Mouse (Mus musculus) embryonic stem cell, embryonic (primary cell): Measurements from ENCODE around the gene Ints13.

Source experiments
- CTCF ChIA-PET, 4 experiments: fragments of 300-600 bp in 2 of 4; fragments of 350-600 bp in 2 of 4; sonication (Branson Sonifier 250); formaldehyde crosslinking; loops; one replicate each; lab custom pipeline; 2022; ENCODE audit warnings: inconsistent platforms in 2 of 4; lab: Charles Lee
- POLR2A ChIA-PET, 4 experiments: fragments of 300-600 bp in 2 of 4; fragments of 350-600 bp in 2 of 4; sonication (Branson Sonifier 250); formaldehyde crosslinking; loops; one replicate each; lab custom pipeline; 2022; ENCODE audit warnings: antibody characterized with exemption in 4 of 4, inconsistent platforms in 1 of 4; lab: Charles Lee

Gene Ints13

GRCm38 (mm10) chr6:146577310-146578109 is at the start of gene Ints13:
Ints13 (minus strand) TSS chr6:146577835.
- ChIA-PET CTCF (no interaction called here), POLR2A (interaction anchor here in 3 of 4 experiments (0.6 to 1.7 kb wide), 29 partner anchors 8 to 167 kb away, joined by 3 to 12 read pairs (median 4); partner anchors contain the start of genes Med21 (in 3 of the 3) and Tm7sf3 (in 2 of the 3))

- ChIA-PET CTCF (no interaction called here), POLR2A (interaction anchor here (0.7 to 2.8 kb wide), 11 partner anchors 8 to 26 kb away, joined by 3 to 8 read pairs (median 4); partner anchors contain the start of genes Med21 (in 2 of the 4) and Tm7sf3 (in 1 of the 4))
These were observed 39.0 kb upstream of the Ints13 start for GRCm38 (mm10) chr6:146616670-146617069.

- ChIA-PET CTCF (interaction anchor here in 1 of 4 experiments (0.7 kb wide), 1 partner anchor 234 kb away, joined by 3 read pairs; no protein-coding TSS in a partner anchor), POLR2A (interaction anchor here in 3 of 4 experiments (0.7 to 2.8 kb wide), 11 partner anchors 9 to 32 kb away, joined by 3 to 8 read pairs (median 4); partner anchors contain the start of genes Med21 (in 2 of the 3) and Tm7sf3 (in 1 of the 3))
These were observed 38.3 kb upstream of the Ints13 start for GRCm38 (mm10) chr6:146615891-146616290.

- ChIA-PET POLR2A (interaction anchor here in 3 of 4 experiments (1.0 to 2.8 kb wide), 7 partner anchors 8 to 28 kb away, joined by 3 to 10 read pairs (median 5); partner anchors contain the start of gene Med21 (in 1 of the 3)), CTCF (interaction anchor here in 2 of 4 experiments (1.0 to 2.0 kb wide), 4 partner anchors 8 to 148 kb away, joined by 3 to 5 read pairs (median 5); no protein-coding TSS in a partner anchor)
These were observed 36.9 kb upstream of the Ints13 start for GRCm38 (mm10) chr6:146614541-146614940.

DNA sequence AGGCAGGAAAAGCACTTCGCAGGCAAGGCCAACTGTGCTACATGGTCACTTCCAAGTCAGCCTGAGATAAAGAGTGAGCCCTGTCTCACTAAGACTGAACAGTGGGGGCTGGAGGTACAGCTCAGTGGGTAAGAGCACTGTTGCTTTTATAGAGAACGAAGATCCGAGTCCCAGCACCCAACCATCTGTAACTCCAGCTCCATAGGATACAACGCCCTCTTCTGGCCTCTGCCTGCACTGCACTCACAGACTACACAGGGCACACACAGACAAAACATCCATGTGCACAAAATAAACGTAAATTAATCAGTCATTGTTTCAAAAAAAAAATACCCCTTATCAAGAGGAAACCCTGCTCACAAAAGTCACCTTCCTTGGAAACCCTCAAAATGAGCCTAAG is 36.3 kb upstream of the Ints13 start:
- ChIA-PET POLR2A (interaction anchor here in 3 of 4 experiments (0.5 to 2.8 kb wide), 12 partner anchors 9 to 1376 kb away, joined by 3 to 10 read pairs (median 4); partner anchors contain the start of genes Ints13 (in 1 of the 3) and Med21 (in 1 of the 3)), CTCF (interaction anchor here in 3 of 4 experiments (0.6 to 2.0 kb wide), 9 partner anchors 9 to 149 kb away, joined by 3 to 5 read pairs (median 4); no protein-coding TSS in a partner anchor)

- POLR2A ChIA-PET, result interaction anchor here in 1 of 4 experiments (0.7 to 1.7 kb wide), 5 partner anchors 12 to 34 kb away, joined by 3 to 6 read pairs (median 4); no protein-coding TSS in a partner anchor
- CTCF ChIA-PET, result interaction anchor here in 1 of 4 experiments (1.5 kb wide), 1 partner anchor 21 kb away, joined by 5 read pairs; no protein-coding TSS in a partner anchor
These were observed 35.1 kb upstream of the Ints13 start for GRCm38 (mm10) chr6:146612736-146613135.

- ChIA-PET POLR2A (interaction anchor here in 1 of 4 experiments (0.6 to 1.7 kb wide), 3 partner anchors 29 to 34 kb away, joined by 3 to 5 read pairs (median 3); no protein-coding TSS in a partner anchor), CTCF (no interaction called here)
These were observed 34.3 kb upstream of the Ints13 start for GRCm38 (mm10) chr6:146611897-146612296.

DNA sequence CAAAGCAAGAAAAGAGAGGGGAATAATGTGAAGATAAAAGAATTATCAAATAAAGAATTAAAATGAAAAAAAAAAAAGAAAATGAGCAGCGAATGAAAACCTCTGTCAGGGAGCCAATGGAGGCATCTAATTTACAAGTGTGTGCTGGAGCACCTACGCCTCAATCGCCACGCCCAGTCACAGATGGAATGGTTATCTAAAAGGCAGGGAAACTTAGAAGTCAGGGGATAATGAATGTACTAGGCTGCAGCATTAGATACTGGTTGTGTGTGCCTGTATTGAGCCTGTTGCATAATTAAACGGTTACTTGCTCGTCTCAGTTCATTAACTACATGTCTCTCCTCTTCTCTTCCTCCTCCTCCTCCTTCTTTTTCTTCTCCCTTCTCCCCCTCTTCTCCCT is 33.8 kb upstream of the Ints13 start:
- POLR2A ChIA-PET, result interaction anchor here in 1 of 4 experiments (0.6 kb wide), 1 partner anchor 32 kb away, joined by 3 read pairs; no protein-coding TSS in a partner anchor
- CTCF ChIA-PET, result no interaction called here

- ChIA-PET POLR2A (interaction anchor here in 2 of 4 experiments (0.6 to 2.5 kb wide), 5 partner anchors 9 to 54 kb away, joined by 3 to 8 read pairs (median 4); partner anchors contain the start of genes Med21 (in 1 of the 2) and Tm7sf3 (in 1 of the 2)), CTCF (no interaction called here)
These were observed 26.0 kb upstream of the Ints13 start for GRCm38 (mm10) chr6:146603651-146604050.

GRCm38 (mm10) chr6:146602601-146603000 is 25.0 kb upstream of the Ints13 start:
- CTCF ChIA-PET, result no interaction called here
- POLR2A ChIA-PET, result interaction anchor here in 3 of 4 experiments (0.5 to 2.2 kb wide), 7 partner anchors 8 to 41 kb away, joined by 3 to 7 read pairs (median 4); partner anchors contain the start of genes Med21 (in 1 of the 3) and Tm7sf3 (in 1 of the 3)

DNA sequence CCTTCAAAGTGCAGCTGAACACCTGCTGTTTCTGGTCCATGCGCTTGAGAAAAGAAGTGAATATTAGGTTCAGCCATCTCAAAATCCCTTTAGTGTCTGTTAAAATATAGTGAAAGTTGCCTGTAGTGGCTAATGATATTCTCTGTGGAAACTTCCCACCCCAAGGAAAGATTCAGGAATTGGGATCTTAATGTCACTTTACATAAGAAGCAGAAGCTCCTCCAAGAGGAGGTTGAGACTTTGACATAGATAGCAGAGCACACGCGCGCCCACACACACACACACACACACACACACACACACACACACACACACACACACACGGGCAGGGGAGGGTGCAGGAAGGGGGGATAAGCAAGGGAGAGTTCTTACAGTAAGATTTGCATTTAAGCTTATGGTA is 7.5 kb upstream of the Ints13 start:
- CTCF ChIA-PET, result interaction anchor here in 2 of 4 experiments (0.5 to 0.7 kb wide), 3 partner anchors 29 to 76 kb away, joined by 3 to 5 read pairs (median 4); no protein-coding TSS in a partner anchor
- POLR2A ChIA-PET, result interaction anchor here in 3 of 4 experiments (0.5 to 1.0 kb wide), 10 partner anchors 9 to 697 kb away, joined by 3 to 4 read pairs (median 3); no protein-coding TSS in a partner anchor

DNA sequence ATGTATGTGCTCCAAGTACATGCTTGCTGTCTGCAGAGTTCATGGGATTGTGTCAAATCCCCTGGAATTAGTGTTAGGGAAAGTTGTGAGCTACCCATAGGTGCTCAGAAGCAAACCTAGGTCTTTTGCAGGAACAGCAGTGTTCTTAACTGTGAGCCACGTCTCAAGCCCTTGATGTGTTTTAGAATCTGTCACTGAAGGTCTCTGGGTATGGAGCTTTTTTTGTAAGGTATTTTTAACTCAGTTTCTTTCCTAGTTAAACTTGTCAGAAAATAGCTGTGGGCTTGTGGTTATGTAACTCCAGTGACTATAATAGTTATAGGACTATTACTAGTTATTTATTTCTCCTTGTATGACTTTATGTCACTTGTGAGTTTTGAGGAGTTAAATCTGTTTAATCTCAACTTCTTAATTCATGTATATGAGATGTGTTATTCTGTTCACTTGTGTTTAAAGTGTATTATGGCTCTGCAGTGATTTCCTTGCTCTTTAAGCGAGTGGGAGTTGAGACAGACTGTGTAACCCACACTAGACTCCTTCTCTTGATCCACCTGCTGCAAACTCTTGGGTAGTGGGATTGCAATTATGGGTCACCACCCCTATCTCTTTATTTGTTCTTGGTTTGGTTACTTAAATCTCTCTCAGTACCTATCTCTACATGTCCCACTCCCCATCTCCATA is 5.9 kb upstream of the Ints13 start:
- POLR2A ChIA-PET, result interaction anchor here in 1 of 4 experiments (1.0 to 1.5 kb wide), 3 partner anchors 10 to 29 kb away, joined by 3 to 4 read pairs (median 3); no protein-coding TSS in a partner anchor
- CTCF ChIA-PET, result no interaction called here

GRCm38 (mm10) chr6:146580381-146580926 is 2.8 kb upstream of the Ints13 start:
- ChIA-PET POLR2A (interaction anchor here in 2 of 4 experiments (0.6 to 1.7 kb wide), 7 partner anchors 11 to 1274 kb away, joined by 3 to 6 read pairs (median 5); no protein-coding TSS in a partner anchor), CTCF (no interaction called here)

- ChIA-PET CTCF (no interaction called here), POLR2A (interaction anchor here in 3 of 4 experiments (0.6 to 1.7 kb wide), 31 partner anchors 9 to 1326 kb away, joined by 3 to 12 read pairs (median 4); partner anchors contain the start of genes Med21 (in 3 of the 3) and Tm7sf3 (in 2 of the 3))
These were observed 951 bp upstream of the Ints13 start for GRCm38 (mm10) chr6:146578586-146578985.

DNA sequence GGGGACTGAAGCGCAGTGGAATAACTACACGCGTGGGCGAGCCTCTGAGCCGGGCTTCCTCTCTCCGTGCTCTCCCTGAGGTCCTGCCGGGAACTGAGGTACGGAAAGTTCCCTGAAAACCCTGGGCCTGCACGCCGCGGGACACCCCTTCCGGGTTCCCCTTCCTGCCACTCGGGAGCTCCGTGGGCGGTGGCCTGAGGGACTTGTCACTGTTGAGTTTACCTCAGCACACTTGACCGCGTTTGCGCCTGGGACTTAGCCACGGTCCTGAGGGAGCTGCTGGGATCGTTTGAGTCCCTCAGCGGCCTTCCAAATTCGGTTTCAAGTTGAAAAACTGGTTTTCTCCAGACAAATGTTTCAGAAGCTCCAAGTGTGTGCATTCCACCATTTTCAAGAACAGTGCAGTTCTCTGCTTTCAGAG is 486 bp upstream of the Ints13 start:
- ChIA-PET POLR2A (interaction anchor here in 3 of 4 experiments (0.6 to 1.7 kb wide), 32 partner anchors 9 to 1326 kb away, joined by 3 to 12 read pairs (median 4); partner anchors contain the start of genes Med21 (in 3 of the 3) and Tm7sf3 (in 2 of the 3)), CTCF (no interaction called here)

GRCm38 (mm10) chr6:146576903-146577302 is 732 bp downstream of the Ints13 start, which contains the start of gene Fgfr1op2:
Fgfr1op2 (plus strand) TSS chr6:146577203.
- CTCF ChIA-PET, result no interaction called here
- POLR2A ChIA-PET, result no interaction called here

- ChIA-PET CTCF (no interaction called here), POLR2A (interaction anchor here in 3 of 4 experiments (0.8 to 1.5 kb wide), 4 partner anchors 12 to 178 kb away, joined by 3 to 4 read pairs (median 3); no protein-coding TSS in a partner anchor)
These were observed 5.6 kb downstream of the Ints13 start for GRCm38 (mm10) chr6:146572073-146572472.
